Mouse (Mus musculus) limb, embryonic 14.5 days (tissue): ENCODE measurements at regions not wholly inside any gene's neighbourhood (a gene's known extent, or its start where the extent isn't known, plus 50 kb on each side); places are given as distances from the start of the nearest gene placed in this dataset.

ENCODE experiments used
- ATAC-seq: fragments of 200-750 bp; cut with Nextera tagmentation; 2 replicates; pipeline ENCODE4 v1.8.0; 2017; ENCODE audit warnings: low read depth, moderate number of reproducible peaks, moderate TSS enrichment; ENCODE audit not compliant: low FRiP score
- DNase-seq: peaks from one replicate; pipeline ENCODE4 v3.0.0-alpha.2; 2015; ENCODE audit warnings: low spot score
- H3K27ac ChIP-seq: fragments of 300-500 bp; sonication (generic); replicated peaks from 2 replicates; pipeline ENCODE4 v1.5.1; 2014; ENCODE audit warnings: low read depth, mild to moderate bottlenecking, low read length, moderate library complexity, mixed read lengths
- H3K27me3 ChIP-seq: fragments of 300-500 bp; sonication (generic); 2 replicates; pipeline ENCODE4 v1.6.1; 2014; ENCODE audit warnings: low read length, mixed read lengths; ENCODE audit not compliant: control insufficient read depth, insufficient read depth
- H3K36me3 ChIP-seq: fragments of 300-500 bp; sonication (generic); 2 replicates; pipeline ENCODE4 v1.6.1; 2014; ENCODE audit warnings: mild to moderate bottlenecking, low read length, moderate library complexity, mixed read lengths; ENCODE audit not compliant: control insufficient read depth, insufficient read depth
- H3K4me1 ChIP-seq: fragments of 300-500 bp; sonication (generic); 2 replicates; pipeline ENCODE4 v1.6.1; 2014; ENCODE audit warnings: antibody characterized with exemption, low read length, mixed read lengths; ENCODE audit not compliant: control insufficient read depth, insufficient read depth
- H3K4me2 ChIP-seq: fragments of 300-500 bp; sonication (generic); replicated peaks from 2 replicates; pipeline ENCODE4 v1.6.1; 2014; ENCODE audit warnings: low read depth, mild to moderate bottlenecking, low read length, moderate library complexity; ENCODE audit not compliant: severe bottlenecking
- H3K4me3 ChIP-seq: fragments of 300-500 bp; sonication (generic); replicated peaks from 2 replicates; pipeline ENCODE4 v1.5.1; 2014; ENCODE audit warnings: low read length
- H3K9ac ChIP-seq: fragments of 300-500 bp; sonication (generic); 2 replicates; pipeline ENCODE4 v1.6.1; 2014; ENCODE audit warnings: mild to moderate bottlenecking, low read depth, low read length, moderate library complexity; ENCODE audit not compliant: severe bottlenecking
- H3K9me3 ChIP-seq: fragments of 300-500 bp; sonication (generic); 2 replicates; pipeline ENCODE4 v1.6.1; 2016; ENCODE audit warnings: low read length; ENCODE audit not compliant: control insufficient read depth
- POLR2A ChIP-seq: fragments of 200-500 bp; IDR thresholded peaks from 2 replicates; pipeline ENCODE4 v1.8.0; 2012; ENCODE audit warnings: inconsistent platforms, mild to moderate bottlenecking, moderate library complexity, borderline replicate concordance; ENCODE audit not compliant: insufficient read depth, insufficient read length; ENCODE audit errors: extremely low read depth
- WGBS: fragments of 180-500 bp; shearing (Covaris S2); extraction: QIAGEN DNeasy Blood & Tissue Kit; methylation state at CpG from one replicate; pipeline ENCODE4 v1.1.7; 2014; 5-methylcytosine and 5-hydroxymethylcytosine counted together

DNA sequence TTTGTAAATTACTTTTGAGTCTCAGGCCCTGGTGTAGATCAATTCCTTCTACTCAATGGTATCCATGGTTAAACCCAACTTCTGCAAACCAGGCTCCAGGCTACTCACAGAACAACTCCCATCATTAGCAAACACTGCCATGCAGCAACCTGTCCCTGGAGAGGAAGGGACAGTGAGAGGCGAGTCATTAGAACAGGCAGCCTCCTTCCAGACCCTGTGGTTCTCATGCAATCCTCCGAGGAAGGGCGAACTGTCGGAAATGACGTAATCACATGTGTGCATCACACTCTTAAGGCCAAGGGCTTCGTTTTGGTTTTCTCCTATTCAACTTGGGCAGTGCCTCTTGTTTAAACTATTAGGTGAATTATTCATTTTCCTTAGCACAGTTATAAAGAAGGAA is 152.2 kb upstream of the Rfx3 start:
- Histone ChIP-seq H3K4me3 (no peak overlapping the region), H3K4me2 (no peak overlapping the region), H3K27ac (no peak overlapping the region), H3K27me3 (no peaks in the 10 kb centered on the region), H3K4me1 (0 out of 2 replicates have a peak, but pooled peaks cover 3% of the 10 kb centered on the region), H3K9me3 (no peaks in the 10 kb centered on the region), H3K9ac (no peak overlapping the region), H3K36me3 (no peaks in the 10 kb centered on the region)
- WGBS: 83% methylated on average over 6 of the region's 6 CpGs
- no peak for ATAC-seq
- no peak for TF ChIP-seq POLR2A
- no peak for DNase-seq

DNA sequence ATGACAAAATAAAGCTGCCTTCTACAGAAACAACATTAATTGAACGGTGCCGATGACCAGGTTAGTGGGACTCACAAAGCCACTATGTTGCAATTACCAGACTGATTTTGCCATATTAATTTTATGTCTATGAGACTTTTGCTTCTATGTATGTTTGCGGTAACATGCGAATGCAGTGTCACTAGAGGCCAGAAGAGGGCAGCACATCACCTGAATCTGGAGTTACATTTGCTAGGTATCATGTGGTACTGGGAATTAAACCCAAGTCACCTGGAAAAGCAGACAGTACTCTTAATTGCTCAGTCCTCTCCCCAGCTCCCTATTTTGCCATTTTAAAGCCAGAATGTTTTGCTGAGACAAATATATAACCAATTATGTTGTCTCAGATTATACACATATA is 149.6 kb upstream of the Rfx3 start:
- H3K36me3 ChIP-seq: no peaks in the 10 kb centered on the region
- DNase-seq (no peak), ATAC-seq (no peak)
- H3K9me3 ChIP-seq: no peaks in the 10 kb centered on the region
- H3K4me2 ChIP-seq: no peak overlapping the region
- 0 out of 2 replicates have a peak, but pooled peaks cover under 1% of the 10 kb centered on the region for H3K4me1 ChIP-seq
- no peak overlapping the region for H3K9ac ChIP-seq
- TF ChIP-seq POLR2A: no peak
- H3K27ac ChIP-seq: no peak overlapping the region
- H3K4me3 ChIP-seq: no peak overlapping the region
- H3K27me3 ChIP-seq: no peaks in the 10 kb centered on the region
- WGBS: 73% methylated on average over 4 of the region's 4 CpGs

DNA sequence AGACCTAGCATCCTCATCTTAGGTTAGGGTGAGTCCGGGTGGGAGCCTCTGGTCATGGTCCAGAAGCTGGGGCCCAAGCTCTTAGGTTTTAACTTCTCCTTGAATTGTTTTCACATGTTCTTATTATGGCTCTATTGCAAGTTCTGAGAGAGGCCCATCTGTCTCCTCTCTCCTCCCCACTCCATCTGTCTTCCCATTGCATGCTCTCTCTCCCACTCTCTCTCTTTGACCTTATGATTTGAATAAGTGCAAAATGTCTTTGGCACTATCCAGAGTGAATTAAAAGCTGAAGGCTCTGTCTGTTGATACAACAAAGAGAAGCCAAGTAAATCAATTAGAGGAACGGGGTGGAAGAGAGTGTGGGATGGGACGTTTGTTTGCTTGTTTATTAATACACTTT is 146.2 kb upstream of the Rfx3 start:
- 84% methylated on average over 3 of the region's 3 CpGs for WGBS
- H3K36me3 ChIP-seq: no peaks in the 10 kb centered on the region
- TF ChIP-seq POLR2A: no peak
- H3K27ac ChIP-seq: no peak overlapping the region
- H3K9ac ChIP-seq: no peak overlapping the region
- H3K4me3 ChIP-seq: no peak overlapping the region
- no peak overlapping the region for H3K4me2 ChIP-seq
- H3K4me1 ChIP-seq: no peaks in the 10 kb centered on the region
- H3K27me3 ChIP-seq: no peaks in the 10 kb centered on the region
- DNase-seq (no peak), ATAC-seq (no peak)
- H3K9me3 ChIP-seq: no peaks in the 10 kb centered on the region

DNA sequence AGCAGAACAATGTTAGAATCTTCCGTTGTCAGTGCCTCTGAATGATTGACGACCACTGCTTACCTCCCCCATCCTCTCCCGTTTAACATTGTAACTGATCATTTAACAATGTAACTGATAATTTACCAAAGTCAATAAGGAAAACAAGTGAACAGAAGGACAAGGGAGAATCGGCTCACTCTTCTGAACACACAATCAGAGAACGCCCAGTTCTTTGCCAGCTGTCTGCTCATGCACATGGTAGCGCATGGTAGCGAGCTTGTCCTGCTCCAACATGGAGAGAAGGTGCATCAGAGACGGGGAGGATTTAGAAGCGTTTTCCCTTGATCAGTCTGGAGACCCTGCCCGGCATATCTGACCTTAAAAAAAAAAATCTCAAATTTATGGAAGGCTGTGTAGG is 126.6 kb upstream of the Rfx3 start:
- no peaks in the 10 kb centered on the region for H3K9me3 ChIP-seq
- H3K9ac ChIP-seq: no peak overlapping the region
- H3K4me1 ChIP-seq: no peaks in the 10 kb centered on the region
- no peaks in the 10 kb centered on the region for H3K36me3 ChIP-seq
- DNase-seq (no peak), ATAC-seq (no peak)
- H3K4me2 ChIP-seq: no peak overlapping the region
- 84% methylated on average over 10 of the region's 10 CpGs for WGBS
- no peak for TF ChIP-seq POLR2A
- no peak overlapping the region for H3K27ac ChIP-seq
- H3K27me3 ChIP-seq: no peaks in the 10 kb centered on the region
- H3K4me3 ChIP-seq: no peak overlapping the region

DNA sequence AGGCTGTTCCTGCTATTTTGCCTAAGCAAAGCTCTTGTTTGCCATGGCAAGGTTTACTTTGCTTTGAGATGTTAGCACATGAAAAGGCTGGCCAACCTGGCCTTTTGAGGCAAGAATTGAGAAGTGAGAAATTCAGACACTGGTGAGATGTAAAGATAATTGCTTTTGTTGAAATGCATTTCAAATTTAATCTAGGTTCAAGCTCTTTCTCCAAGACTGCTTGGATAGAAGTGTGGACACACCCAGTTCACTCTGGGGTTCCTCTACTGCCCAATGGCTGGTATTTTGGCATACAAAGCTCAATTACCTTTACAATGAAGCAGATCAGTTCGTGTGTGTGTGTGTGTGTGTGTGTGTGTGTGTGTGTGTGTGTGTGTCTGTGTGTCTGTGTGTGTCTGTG is 123.8 kb upstream of the Rfx3 start:
- DNase-seq: no peak
- H3K36me3 ChIP-seq: no peaks in the 10 kb centered on the region
- H3K4me1 ChIP-seq: no peaks in the 10 kb centered on the region
- H3K4me3 ChIP-seq: no peak overlapping the region
- H3K4me2 ChIP-seq: no peak overlapping the region
- WGBS: 30% methylated on average over 1 of the region's 1 CpGs
- no peak overlapping the region for H3K9ac ChIP-seq
- no peak overlapping the region for H3K27ac ChIP-seq
- no peaks in the 10 kb centered on the region for H3K27me3 ChIP-seq
- TF ChIP-seq POLR2A: no peak
- ATAC-seq: no peak
- H3K9me3 ChIP-seq: no peaks in the 10 kb centered on the region

DNA sequence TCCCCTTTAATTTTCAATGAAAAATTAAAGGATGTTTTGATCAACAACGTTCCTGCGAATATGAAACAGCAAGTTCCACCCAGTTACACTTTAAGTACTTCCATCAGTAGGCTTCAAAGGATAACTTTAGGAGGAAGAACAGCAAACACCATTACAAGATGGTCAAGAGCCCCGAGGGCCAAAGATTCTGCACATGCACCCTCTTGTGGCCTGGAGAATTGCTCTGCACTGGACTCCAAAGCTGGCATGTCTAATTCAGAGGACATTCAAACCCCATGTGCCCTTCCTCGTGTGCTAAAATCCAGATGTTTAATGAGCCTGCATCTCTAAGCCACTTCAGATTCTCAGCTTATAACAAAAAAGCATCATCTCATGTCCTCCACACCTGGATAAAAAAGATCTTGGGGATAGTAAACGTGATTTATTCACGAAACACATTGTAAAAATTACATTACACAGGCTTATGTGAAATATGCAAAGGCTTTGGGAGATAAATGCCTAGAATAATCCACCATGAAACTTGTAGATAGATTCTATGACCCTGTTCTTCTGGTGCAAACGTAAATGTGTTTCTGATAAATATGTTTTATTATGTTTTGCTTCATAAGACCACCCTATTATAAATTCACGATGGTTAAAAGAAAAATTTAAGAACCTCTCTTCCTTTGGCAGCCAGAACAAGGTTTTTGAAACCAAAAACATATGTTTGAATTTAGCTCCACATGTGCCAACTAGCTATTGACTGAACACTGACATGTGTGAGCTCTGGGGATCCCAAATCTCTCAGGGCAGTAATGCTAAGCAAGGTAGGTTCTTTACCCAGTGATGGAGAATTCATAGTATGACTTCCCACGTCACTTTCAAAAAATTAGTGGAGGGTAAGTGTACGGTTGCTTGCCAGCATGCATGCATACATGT is 100.6 kb upstream of the Rfx3 start:
- WGBS: 40% methylated on average over 10 of the region's 10 CpGs
- no peaks in the 10 kb centered on the region for H3K4me1 ChIP-seq
- no peak overlapping the region for H3K27ac ChIP-seq
- DNase-seq: peak; percentile 50
- TF ChIP-seq POLR2A: no peak
- H3K9me3 ChIP-seq: no peaks in the 10 kb centered on the region
- no peak overlapping the region for H3K4me3 ChIP-seq
- H3K4me2 ChIP-seq: no peak overlapping the region
- no peak overlapping the region for H3K9ac ChIP-seq
- H3K36me3 ChIP-seq: no peaks in the 10 kb centered on the region
- no peaks in the 10 kb centered on the region for H3K27me3 ChIP-seq
- no peak for ATAC-seq
